Comparison of ENCODE assay signal across 9 mouse cellular contexts in genomic region chr11:49901659-49902458, GRCm38 (mm10). TPM values are rescaled to one million over a fixed set of nuclear protein-coding genes. Genes with fewer than 3 reads are reported as not detected.
A peak's percentile ranks its signal among the peaks of the same experiment; 100 is the strongest.
DNase-seq lines count a peak whose midpoint lies in the region; ATAC-seq and TF ChIP-seq lines count a peak whose summit lies in the region.
"Had no signal": no experiment of that assay in that cellular context is flagged by ENCODE, and none has a peak within 500 bp of the region (broad histone marks: within the 10 kb centered on the region; RNA-seq: fewer than 3 reads in every experiment).

TSS of gene Rasgef1c (plus strand) at chr11:49901835.

- peak within 1 kb of the TSS; percentile 70 for H3K4me3 ChIP-seq in heart, embryonic 12.5 days
- peak within 1 kb of the TSS; percentile 67 for H3K4me3 ChIP-seq in kidney, embryonic 15.5 days (replicated peaks)
- peak within 1 kb of the TSS; percentile 43; the same call in 1 of the 2 replicates for H3K4me3 ChIP-seq in liver, adult 2 months (ENCODE audit: insufficient read depth, low read depth, low read length)
- H3K4me3 ChIP-seq in midbrain, postnatal 0 days (ENCODE audit: low read depth, low read length): peak within 1 kb of the TSS; percentile 77

- no peak; the same call in 1 of the 2 replicates for ATAC-seq in monocyte, adult 5-6 weeks (replicated peaks; ENCODE audit: insufficient number of reproducible peaks, low FRiP score, low TSS enrichment, poor library complexity, severe bottlenecking)
- ATAC-seq in erythroblast, adult 5-6 weeks (replicated peaks; ENCODE audit: low FRiP score, poor library complexity, severe bottlenecking): peak; percentile 78
- ATAC-seq in heart, embryonic 12.5 days (ENCODE audit: insufficient number of reproducible peaks, low FRiP score): peak; percentile 76
- peak; percentile 85 for ATAC-seq in kidney, embryonic 15.5 days (replicated peaks; ENCODE audit: low FRiP score)
- peak; percentile 93 for ATAC-seq in midbrain, postnatal 0 days (ENCODE audit: low FRiP score)

- peak; percentile 18 to 35 for DNase-seq in monocyte, adult 2 months (ENCODE audit: low read depth in 1 of 2, low spot score in 2 of 2)
- DNase-seq in liver, adult 2 months (ENCODE audit: extremely low read depth, low read depth, low spot score): no peak
- DNase-seq in midbrain, postnatal 0 days (ENCODE audit: low spot score): peak; percentile 74
- peak; percentile 64 for DNase-seq in splenic B cell, adult 2 months (ENCODE audit: low read depth, low spot score)

- TF ChIP-seq POLR2A in liver, adult 2 months (IDR thresholded peaks at IDR 0.05; ENCODE audit: extremely low read depth, insufficient read depth, low read length): no peak

- WGBS in heart, embryonic 12.5 days: 2% methylated on average over 84 of the region's 99 CpGs
- WGBS in kidney, embryonic 15.5 days: 2% methylated on average over 99 of the region's 99 CpGs
- 3% methylated on average over 98 of the region's 99 CpGs for WGBS in liver, adult 2 months
- WGBS in midbrain, postnatal 0 days: 3% methylated on average over 61 of the region's 99 CpGs

- H3K4me2 ChIP-seq in heart, embryonic 12.5 days: peak within 1 kb of the TSS; percentile 100
- H3K4me2 ChIP-seq in kidney, embryonic 15.5 days: peak within 1 kb of the TSS; percentile 100
- H3K4me2 ChIP-seq in midbrain, postnatal 0 days (ENCODE audit: low read depth, low read length, poor library complexity, severe bottlenecking): peak within 1 kb of the TSS; percentile 83

- H3K79me2 ChIP-seq in liver, adult 2 months (ENCODE audit: control insufficient read depth, insufficient read depth, low read length): no peaks in the 10 kb centered on the region

- peaks cover 5% of the 10 kb centered on the region; the same call in 1 of the 2 replicates for H3K9me3 ChIP-seq in heart, embryonic 12.5 days (replicated peaks)
- H3K9me3 ChIP-seq in kidney, embryonic 15.5 days (replicated peaks): no peaks in the 10 kb centered on the region
- H3K9me3 ChIP-seq in midbrain, postnatal 0 days (ENCODE audit: low read length): no peaks in the 10 kb centered on the region

- TF ChIP-seq CTCF in liver, adult 2 months (IDR thresholded peaks at IDR 0.05; ENCODE audit: low read depth, low read length): peak; percentile 76
- TF ChIP-seq CTCF in midbrain, postnatal 0 days (IDR thresholded peaks at IDR 0.05): peak; percentile 71

- H3K27me3 ChIP-seq in heart, embryonic 12.5 days (replicated peaks): peaks cover 58% of the 10 kb centered on the region
- peaks cover 46% of the 10 kb centered on the region for H3K27me3 ChIP-seq in kidney, embryonic 15.5 days
- 0 out of 2 replicates have a peak, but pooled peaks cover 6% of the 10 kb centered on the region for H3K27me3 ChIP-seq in liver, adult 2 months (ENCODE audit: control insufficient read depth, insufficient read depth, low read length)
- H3K27me3 ChIP-seq in midbrain, postnatal 0 days (ENCODE audit: insufficient read depth, low read length): peaks cover 9% of the 10 kb centered on the region; the same call in 1 of the 2 replicates
- H3K27me3 ChIP-seq in splenic B cell, adult 2 months (ENCODE audit: control insufficient read depth, insufficient read depth, low read length, poor library complexity, severe bottlenecking): 0 out of 2 replicates have a peak, but pooled peaks cover 2% of the 10 kb centered on the region

- no peak within 1 kb of the TSS for H3K27ac ChIP-seq in heart, embryonic 12.5 days (ENCODE audit: poor library complexity, severe bottlenecking)
- H3K27ac ChIP-seq in kidney, embryonic 15.5 days: no peak within 1 kb of the TSS
- no peak within 1 kb of the TSS for H3K27ac ChIP-seq in liver, adult 2 months (replicated peaks; ENCODE audit: insufficient read depth, low read depth, low read length)
- H3K27ac ChIP-seq in midbrain, postnatal 0 days (ENCODE audit: low read depth, low read length): peak within 1 kb of the TSS; percentile 55; the same call in 1 of the 2 replicates

- peak within 1 kb of the TSS; percentile 82 for H3K9ac ChIP-seq in heart, embryonic 12.5 days
- H3K9ac ChIP-seq in kidney, embryonic 15.5 days: peak within 1 kb of the TSS; percentile 62
- peak within 1 kb of the TSS; percentile 20; the same call in 1 of the 2 replicates for H3K9ac ChIP-seq in liver, adult 2 months (ENCODE audit: low read depth, low read length)
- peak within 1 kb of the TSS; percentile 93 for H3K9ac ChIP-seq in midbrain, postnatal 0 days (replicated peaks; ENCODE audit: low read length, poor library complexity, severe bottlenecking)

- no peaks in the 10 kb centered on the region for H3K36me3 ChIP-seq in heart, embryonic 12.5 days
- no peaks in the 10 kb centered on the region for H3K36me3 ChIP-seq in kidney, embryonic 15.5 days
- no peaks in the 10 kb centered on the region for H3K36me3 ChIP-seq in liver, adult 2 months (ENCODE audit: control insufficient read depth, insufficient read depth, low read length)
- no peaks in the 10 kb centered on the region for H3K36me3 ChIP-seq in midbrain, postnatal 0 days (ENCODE audit: insufficient read depth, low read length)
- no peaks in the 10 kb centered on the region for H3K36me3 ChIP-seq in splenic B cell, adult 2 months (ENCODE audit: control insufficient read depth, insufficient read depth, low read length, poor library complexity, severe bottlenecking)

- 0 out of 2 replicates have a peak, but pooled peaks cover 9% of the 10 kb centered on the region for H3K4me1 ChIP-seq in heart, embryonic 12.5 days (replicated peaks)
- peaks cover 20% of the 10 kb centered on the region for H3K4me1 ChIP-seq in kidney, embryonic 15.5 days
- 0 out of 2 replicates have a peak, but pooled peaks cover 1% of the 10 kb centered on the region for H3K4me1 ChIP-seq in liver, adult 2 months (ENCODE audit: control insufficient read depth, insufficient read depth, low read length)
- 0 out of 2 replicates have a peak, but pooled peaks cover 4% of the 10 kb centered on the region for H3K4me1 ChIP-seq in midbrain, postnatal 0 days (ENCODE audit: insufficient read depth, low read length)

RNA-seq across cellular contexts. Expression of gene Rasgef1c, which starts in this region (rescaled TPM):
- 0.29 to 0.96 TPM in 2 of 3 replicates, not detected in the other for total RNA-seq in monocyte, adult 5-6 weeks (2017)
- total RNA-seq in erythroblast, adult 5-6 weeks (2015; ENCODE audit: low replicate concordance): 1.0 TPM in 1 of 2 replicates, not detected in the other
- 0.94 TPM in 1 of 2 replicates, not detected in the other for total RNA-seq in erythroblast, adult 5-6 weeks (2017; ENCODE audit: low replicate concordance)
- polyA plus RNA-seq in heart, embryonic 12.5 days (2016; fragmentation: Nextera tagmentation; extraction: Ambion mirVana): 0.18 and 0.19 TPM in 2 replicates
- 0.18 TPM in 1 of 2 replicates, not detected in the other for polyA plus RNA-seq in kidney, embryonic 15.5 days (2015; fragmentation: Nextera tagmentation; extraction: Ambion mirVana)
- not detected in 2 replicates for total RNA-seq in liver, adult 2 months (2014; rRNA removed)
- polyA plus RNA-seq in liver, adult 2 months (2012; rRNA removed): not detected in 2 replicates
- total RNA-seq in midbrain, postnatal 0 days (2014; rRNA removed): 44.8 and 45.7 TPM in 2 replicates
- polyA plus RNA-seq in midbrain, postnatal 0 days (2015; fragmentation: Nextera tagmentation; extraction: Ambion mirVana): 42.6 and 43.3 TPM in 2 replicates
- total RNA-seq: neutrophil, adult 5-6 weeks had no signal

Comparison
In these comparisons a context has a peak if more than half of its experiments do, and no peak if none do; other contexts are left out.
1. RNA of gene Rasgef1c (total RNA-seq): 44.8 to 45.7 TPM in midbrain, postnatal 0 days; 0.94 to 1.0 TPM in erythroblast, adult 5-6 weeks, 0.29 to 0.96 TPM in monocyte, adult 5-6 weeks and not detected in liver, adult 2 months; every median in the first group is over 10 times any median in the second.
2. RNA of gene Rasgef1c (polyA plus RNA-seq): 42.6 to 43.3 TPM in midbrain, postnatal 0 days; 0.18 TPM in kidney, embryonic 15.5 days, 0.18 to 0.19 TPM in heart, embryonic 12.5 days and not detected in liver, adult 2 months; every median in the first group is over 10 times any median in the second.
3. Peak in ATAC-seq, H3K4me3 ChIP-seq, H3K9ac ChIP-seq and H3K4me2 ChIP-seq in heart, embryonic 12.5 days; RNA of the gene not detected or under 1 TPM.
4. Peak in ATAC-seq, H3K4me3 ChIP-seq, H3K9ac ChIP-seq and H3K4me2 ChIP-seq in kidney, embryonic 15.5 days; RNA of the gene not detected or under 1 TPM.
5. H3K9ac ChIP-seq: peak in every context shown above with its lines; median percentile 93 in midbrain, postnatal 0 days; 82 in heart, embryonic 12.5 days; 62 in kidney, embryonic 15.5 days; 20 in liver, adult 2 months.
6. Peak in every context shown above with its lines, with median percentiles within 50 percentile points of each other: H3K4me2 ChIP-seq and H3K4me3 ChIP-seq.